Mouse (Mus musculus) kidney, adult 18-20 months (tissue): ENCODE measurements around the gene Ccnk.

Source experiments
- DNase-seq: peaks from one replicate; pipeline ENCODE4 v3.0.0; 2021

The Ccnk gene

GRCm38 (mm10) chr12:108226216-108226615, 46.8 kb downstream of the Ccnk start:
- no peak for DNase-seq

- DNase-seq = no peak
Observed at GRCm38 (mm10) chr12:108226941-108227340, 47.6 kb downstream of the Ccnk start.

GRCm38 (mm10) chr12:108227527-108227926, 48.1 kb downstream of the Ccnk start:
- no peak for DNase-seq

DNA sequence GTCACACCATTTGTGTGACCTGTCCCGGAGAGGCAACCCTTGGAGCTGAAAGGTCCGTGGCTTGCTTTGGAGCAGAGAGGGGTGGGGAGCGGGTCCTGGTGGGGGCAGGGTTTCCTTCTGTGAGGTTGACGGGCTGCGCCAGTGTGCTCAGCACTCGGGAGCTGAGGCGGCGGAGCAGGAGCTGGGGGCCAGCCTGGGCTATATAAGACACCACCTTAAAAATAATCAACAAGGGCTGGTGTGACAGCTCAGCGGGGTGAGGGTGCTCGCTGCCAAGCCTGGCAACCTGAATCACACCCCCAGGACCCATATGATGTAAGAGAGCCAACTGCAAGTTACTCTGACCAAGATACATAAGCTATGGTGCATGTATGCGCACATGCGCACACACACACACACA, 50.7 kb downstream of the Ccnk start:
- no peak for DNase-seq

- DNase-seq = peak; percentile 82
Observed at GRCm38 (mm10) chr12:108230821-108231794, 51.7 kb downstream of the Ccnk start.

GRCm38 (mm10) chr12:108231901-108232300, 52.5 kb downstream of the Ccnk start:
- no peak for DNase-seq

DNA sequence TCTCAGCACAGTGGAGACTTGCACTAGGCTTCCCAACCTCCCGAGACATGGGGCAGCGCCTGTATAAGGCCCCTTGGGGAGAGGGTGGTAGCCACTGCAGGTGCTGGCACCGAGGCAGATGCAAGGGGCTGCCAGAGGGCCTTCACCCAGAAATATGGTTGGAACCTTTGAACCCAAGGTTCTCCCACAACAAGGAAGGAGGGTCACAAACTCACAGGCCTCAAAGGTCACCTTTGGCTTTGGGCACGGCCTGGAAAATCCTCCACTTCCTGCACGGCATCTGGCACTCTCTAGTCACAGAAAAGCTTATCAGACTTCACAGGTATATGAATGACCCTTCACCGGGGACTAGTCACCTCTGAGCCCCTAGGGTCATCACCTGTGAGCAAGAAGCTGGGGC, 54.4 kb downstream of the Ccnk start:
- no peak for DNase-seq

DNA sequence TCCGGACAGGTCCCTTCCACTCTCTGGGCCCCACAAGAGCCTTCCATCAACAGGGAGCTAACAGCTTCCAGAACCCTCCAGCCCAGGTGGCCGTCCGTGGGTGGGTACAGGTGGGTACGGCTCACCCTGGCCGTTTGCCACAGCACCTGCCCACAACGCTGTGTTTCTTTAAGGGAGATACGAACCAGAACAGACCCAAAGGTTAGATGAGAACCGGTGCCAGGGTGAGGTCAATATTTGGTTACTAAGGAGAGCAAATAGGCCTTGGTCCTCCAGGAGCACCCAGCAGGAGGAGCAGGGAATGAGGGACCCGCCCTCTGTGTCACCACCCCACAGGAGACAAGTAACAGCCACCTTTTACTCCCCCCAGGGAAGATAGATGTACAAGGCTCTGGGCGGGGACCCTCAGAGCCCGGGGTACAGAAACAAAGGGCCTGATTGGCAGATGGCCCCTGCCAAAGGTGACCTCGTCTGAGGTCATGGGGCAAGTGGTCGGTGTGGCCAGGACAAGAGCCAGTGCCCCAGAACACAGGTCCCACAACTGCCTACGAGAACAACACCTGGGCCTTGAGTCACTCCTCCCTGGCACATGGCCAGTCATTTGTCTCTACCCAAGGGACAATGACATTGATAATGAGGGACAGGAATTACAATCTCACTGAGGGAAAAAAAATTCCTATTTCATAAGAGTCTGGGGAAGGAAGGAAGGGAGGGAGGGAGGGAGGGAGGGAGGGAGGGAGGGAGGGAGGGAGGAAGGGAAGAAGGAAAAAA, 55.6 kb downstream of the Ccnk start:
- no peak for DNase-seq

DNA sequence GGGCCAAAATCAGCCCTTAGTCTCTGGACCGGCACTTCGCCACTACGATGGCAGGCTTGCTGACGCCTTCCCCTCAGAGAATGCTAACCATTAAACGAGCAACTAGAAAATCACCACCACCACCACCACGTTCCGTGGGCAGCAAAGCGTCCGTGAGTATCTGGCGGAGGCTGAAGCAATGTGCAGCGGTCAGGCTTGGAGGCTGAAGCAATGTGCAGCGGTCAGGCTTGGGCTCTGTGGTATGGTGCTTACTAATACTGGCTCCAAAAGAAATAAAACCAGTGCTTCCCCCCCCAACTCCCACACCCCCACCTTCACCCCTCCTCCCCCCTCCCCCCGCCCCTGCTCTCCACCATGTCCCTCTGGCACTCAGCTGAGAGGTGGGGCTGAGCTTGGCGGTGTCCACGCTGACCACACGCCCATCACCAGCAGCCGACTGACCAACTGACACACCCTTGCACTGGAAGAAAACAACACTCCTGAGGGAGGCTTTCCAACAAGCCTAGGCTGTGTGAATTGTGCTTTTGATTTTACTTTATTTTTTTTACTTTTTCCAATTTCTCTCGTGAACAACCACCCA, 56.7 kb downstream of the Ccnk start:
- no peak for DNase-seq

DNA sequence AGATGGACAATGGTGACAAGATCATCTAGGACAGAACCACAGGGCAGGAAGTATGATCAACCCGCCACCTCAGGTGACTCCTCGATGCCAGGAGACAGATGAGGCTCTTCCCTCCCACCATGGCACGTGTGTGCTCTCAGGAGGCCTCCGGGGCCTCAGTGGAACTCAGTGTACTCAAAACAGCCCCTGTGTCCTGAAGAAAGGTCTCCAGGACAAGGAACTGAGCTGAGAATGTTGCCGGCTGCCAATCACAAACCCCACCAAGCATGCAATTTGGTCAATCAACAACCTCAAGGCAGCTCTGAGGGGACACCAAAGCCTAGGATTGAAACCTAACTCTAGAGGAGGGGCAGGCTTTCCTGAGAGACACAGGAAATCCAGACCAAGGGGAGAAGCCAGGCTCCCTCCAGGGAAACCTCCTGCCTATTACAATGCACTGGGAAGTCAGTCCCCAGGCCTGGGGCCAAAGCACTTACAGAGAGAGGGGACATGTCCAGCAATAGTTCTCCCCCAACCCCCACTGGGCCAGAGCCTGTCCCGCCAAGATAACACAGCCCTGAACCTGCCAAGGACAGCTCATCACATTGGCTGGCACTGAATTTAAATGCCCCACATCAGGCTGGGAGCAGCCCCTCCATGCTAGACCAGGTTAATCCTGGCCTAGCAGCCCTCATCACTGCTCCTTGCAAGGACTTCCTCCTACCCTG, 58.1 kb downstream of the Ccnk start:
- DNase-seq = peak; percentile 73

- DNase-seq = no peak
Observed at GRCm38 (mm10) chr12:108238395-108239035, 59.1 kb downstream of the Ccnk start.

- DNase-seq = peak; percentile 80
Observed at GRCm38 (mm10) chr12:108239441-108239840, 60.1 kb downstream of the Ccnk start.

GRCm38 (mm10) chr12:108240401-108240890, 61.1 kb downstream of the Ccnk start:
- no peak for DNase-seq

GRCm38 (mm10) chr12:108240953-108241588, 61.7 kb downstream of the Ccnk start:
- DNase-seq = no peak

DNA sequence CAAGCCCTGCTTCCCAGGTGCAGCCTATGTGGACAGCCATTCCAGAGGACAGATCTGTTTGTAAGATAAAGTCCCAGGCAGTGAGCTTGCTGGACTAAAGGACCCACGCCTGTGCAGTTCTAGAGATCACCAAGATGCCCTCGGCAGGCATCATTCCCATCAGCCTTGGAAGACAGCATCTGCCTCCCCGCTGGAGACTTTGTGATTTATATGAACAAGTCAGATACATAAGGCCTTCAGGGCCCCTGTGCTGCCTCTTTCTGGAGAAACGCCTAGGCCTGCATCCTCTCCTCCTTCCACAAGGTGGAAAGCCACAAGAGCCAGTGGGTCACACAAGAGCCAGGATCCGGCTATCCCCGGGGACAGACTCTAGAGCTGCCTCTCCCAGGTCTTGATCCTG, 62.2 kb downstream of the Ccnk start:
- DNase-seq = no peak

- no peak for DNase-seq
Observed at GRCm38 (mm10) chr12:108242243-108242745, 62.9 kb downstream of the Ccnk start.

- DNase-seq = peak; percentile 83
Observed at GRCm38 (mm10) chr12:108244778-108245177, 65.4 kb downstream of the Ccnk start.

GRCm38 (mm10) chr12:108245579-108245978, 66.2 kb downstream of the Ccnk start:
- DNase-seq = no peak

DNA sequence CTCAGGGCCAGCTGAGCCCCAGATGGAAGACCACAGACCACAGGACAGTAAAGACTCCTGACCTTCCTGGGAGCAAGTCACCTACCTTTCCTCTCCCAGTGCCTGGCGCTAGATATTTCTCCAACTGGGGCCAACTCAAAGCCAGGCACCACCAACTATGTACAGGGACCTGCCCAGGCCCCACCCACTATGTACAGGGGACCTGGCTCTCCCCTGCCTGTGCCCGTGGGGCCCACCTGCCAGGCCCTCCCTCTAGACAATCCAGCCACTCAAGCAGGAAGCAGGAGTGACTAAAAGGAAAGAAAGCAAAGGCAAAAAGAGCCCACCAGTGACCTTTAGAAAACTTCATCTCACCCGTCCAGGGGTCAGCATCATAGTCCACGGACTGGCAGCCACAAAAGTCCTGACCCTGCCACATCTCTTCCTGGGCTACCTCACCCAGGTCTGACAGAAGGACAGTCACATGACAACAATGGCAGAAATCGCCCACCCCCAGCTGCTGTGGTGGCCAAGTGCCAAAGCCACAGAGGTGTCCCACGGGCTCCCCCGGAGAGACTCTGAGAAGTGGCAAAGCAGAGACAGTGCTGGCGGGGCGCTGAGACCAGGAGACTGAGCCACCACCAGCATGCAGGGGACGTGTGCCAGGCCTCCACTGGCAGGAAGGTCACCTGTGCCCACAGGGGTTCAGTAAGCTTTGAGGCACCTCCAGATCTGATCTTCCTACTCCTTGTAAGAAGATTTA, 67.6 kb downstream of the Ccnk start:
- no peak for DNase-seq

- DNase-seq = no peak
Observed at GRCm38 (mm10) chr12:108249019-108249418, 69.6 kb downstream of the Ccnk start.

DNA sequence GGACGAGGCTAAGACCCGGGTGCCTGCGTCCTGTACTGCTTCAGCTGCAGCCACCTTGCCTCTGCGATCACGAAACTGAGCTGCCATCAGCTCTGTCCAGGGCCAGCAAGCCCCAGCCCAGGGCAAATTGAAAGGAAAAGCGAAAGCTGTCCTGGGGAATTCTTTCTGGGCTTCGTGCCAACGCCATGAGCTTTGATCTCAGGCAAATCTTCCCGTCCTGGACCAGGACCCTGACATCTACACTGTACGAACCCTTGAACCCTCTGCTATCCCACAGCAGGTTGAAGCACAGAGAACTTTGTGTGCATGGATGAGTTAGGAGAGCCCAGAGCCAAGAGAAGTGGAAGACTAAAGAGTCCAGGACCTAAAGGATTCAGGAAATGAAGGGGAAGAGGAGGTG, 70.1 kb downstream of the Ccnk start:
- DNase-seq = peak; percentile 90
